Mouse (Mus musculus): ENCODE measurements at regions not wholly inside any gene's neighbourhood (a gene's known extent, or its start where the extent isn't known, plus 50 kb on each side); places are given as distances from the start of the nearest gene placed in this dataset.

DNA sequence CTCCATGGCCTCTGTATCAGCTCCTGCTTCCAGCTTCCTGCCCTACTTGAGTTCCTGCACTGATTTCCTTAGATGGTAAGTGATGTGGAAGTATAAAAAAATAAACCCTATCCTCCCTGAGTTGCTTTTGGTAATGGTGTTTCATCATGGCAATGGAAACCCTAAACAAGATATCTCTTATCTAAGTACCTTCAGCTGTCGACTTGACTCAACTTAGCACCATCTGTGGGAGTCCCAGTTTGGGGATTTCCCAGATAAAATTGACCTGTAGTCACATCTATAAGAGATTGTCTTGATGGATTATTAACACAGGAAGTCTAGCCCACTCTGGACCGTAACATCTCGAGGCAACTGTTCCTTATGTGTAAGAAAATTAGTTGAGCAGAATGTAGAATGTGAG lies 570.2 kb upstream of the Gm10306 start:
- ATAC-seq (ENCODE audit: low TSS enrichment): no peak

DNA sequence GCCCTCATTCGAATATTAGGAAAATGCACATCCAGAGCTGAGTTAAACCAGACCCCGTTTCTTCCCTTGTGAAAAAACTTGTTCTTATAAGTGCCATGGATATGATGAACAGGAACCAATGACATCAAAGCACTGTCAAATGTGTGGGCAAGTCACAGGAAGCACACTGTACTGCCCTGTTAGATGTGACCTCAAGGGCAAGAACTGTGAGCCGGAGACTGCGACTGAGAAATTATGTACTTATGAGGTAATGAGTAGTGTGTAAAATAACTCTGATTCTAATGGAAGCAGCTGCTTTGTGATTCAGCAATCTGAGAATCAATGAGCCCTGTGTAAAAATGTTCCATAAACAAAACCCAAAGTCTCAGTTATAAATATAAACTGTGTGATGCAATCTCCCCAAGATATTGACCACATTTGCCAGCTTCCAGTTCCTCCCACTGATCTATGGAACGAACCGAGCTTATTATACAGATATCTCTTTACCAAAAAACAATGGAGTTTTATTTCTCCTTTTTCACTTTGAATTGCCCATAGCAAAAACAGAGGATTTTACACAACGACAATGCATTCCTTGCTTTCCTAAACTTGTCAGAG lies 566.0 kb upstream of the Gm10306 start:
- ATAC-seq (ENCODE audit: low TSS enrichment): no peak

DNA sequence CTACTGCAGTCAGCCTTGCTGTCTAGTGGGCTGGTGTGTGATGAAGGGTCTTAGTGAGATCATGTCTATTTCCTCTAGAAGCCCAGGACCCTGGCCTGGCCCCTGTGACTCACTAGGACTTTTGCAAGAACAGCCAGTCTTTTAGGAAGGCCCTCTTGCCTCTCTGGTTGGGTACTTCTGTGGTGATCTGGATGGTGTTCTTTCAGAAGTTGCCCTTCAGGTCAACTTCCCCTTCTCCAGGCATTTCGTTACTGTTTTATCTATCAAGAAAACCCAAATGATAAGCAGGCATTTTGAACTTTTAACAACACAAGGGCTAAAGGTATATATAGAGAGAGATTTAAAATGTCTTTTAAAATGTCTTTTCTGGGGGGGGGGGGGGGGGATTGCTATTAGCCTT lies 550.5 kb upstream of the Gm10306 start:
- no peak for ATAC-seq (ENCODE audit: low TSS enrichment)

DNA sequence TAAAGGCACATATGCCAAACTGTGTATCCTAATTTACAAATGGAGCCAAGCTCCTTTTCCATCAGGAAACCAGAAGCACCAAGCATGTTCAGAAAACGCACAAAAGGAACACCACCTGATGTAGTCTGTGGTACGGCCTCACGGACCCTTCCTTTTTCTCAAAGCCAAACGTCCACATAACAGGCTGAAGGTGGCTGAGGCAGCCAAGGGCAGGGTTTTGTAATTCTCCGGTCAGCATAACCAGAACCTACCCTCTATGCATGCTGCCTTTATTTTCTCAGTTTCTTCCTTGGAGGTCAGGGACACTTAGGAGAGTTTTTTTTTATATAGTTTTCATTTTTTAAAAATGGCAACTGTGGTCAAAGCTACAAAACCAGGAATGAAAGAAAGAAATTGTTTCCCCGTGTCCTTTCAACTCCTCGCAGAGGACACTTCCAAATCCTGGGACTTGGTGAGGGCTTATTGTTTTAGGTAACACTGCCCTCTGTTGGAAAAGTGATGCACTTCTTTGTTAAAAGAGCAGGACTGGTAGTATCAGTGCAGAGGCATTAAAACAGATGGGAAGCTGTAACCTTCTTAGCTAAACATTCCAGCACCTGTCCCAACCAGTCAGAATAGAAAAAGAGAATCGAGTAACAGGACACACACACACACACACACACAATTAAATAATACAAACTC lies 549.1 kb upstream of the Gm10306 start:
- peak; percentile 99 for ATAC-seq (ENCODE audit: low TSS enrichment)

DNA sequence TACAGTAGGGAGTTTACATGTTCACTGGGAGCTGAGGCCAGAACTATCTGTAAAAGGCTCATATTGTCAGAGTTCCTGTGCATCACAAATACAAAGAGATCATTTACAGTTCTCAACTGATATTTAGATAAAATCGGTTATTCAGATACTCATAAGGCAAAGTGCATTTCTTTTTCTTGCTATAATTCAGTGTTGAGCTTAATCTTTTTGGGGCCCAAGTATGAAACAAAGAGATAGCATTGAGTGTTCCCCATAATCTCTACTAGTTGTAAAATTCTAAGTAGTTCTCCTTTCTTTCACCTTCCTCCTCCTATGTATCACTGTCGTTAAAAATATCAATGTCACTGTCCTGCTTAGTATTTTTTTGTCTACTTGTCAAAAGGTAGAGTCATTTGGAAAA lies 540.6 kb upstream of the Gm10306 start:
- no peak for ATAC-seq (ENCODE audit: low TSS enrichment)

DNA sequence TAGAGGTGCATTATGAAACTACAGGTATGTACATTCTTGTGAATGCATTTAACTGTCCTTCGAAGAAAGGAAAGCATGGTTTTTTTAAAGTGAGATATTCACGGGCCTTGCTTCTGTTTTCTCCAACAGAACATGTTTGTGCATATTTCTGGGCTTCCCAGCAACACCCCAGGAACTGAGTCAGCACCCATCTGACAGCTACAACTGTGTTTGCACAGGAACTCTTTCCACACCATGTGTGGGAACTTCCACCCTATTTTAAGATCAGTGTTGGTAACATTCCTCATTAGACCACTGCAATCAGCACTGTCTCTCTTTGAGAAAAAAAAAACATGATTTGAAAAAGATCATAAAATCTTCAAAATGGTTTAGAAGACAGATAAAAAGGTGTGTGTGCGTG lies 538.6 kb upstream of the Gm10306 start:
- ATAC-seq (ENCODE audit: low TSS enrichment): peak; percentile 99

DNA sequence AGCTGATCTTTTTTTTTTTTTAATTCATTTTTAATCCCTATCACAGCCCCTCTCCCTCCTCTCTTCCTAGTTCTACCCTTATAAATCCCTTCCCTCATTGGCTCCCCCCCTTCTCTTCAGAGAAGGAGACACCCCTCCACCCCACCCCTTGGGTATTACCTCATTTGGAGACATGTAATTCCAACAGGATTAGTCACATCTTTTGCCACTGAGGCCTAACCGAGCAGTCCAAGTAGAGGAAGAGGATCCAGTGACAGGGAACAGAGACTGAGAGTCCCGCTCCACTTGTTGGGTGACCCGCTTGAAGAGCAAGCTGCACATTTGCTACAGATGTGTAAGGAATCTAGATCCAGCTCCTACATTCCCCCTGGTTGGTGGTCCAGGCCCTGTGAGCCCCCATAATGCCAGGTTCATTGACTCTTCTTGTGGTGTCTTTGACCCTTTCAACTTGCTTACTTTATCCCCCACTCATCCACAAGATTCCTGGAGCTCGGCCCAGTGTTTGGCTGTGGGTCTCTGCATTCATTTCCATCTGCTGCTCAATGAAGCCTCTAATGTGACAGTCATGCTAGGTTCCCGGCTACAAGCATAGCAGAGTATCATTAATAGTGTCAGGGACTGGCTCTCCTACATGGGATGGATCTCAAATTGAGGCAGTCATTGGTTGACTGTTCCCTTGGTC lies 506.6 kb upstream of the Gm10306 start:
- no peak for ATAC-seq (ENCODE audit: low TSS enrichment)

DNA sequence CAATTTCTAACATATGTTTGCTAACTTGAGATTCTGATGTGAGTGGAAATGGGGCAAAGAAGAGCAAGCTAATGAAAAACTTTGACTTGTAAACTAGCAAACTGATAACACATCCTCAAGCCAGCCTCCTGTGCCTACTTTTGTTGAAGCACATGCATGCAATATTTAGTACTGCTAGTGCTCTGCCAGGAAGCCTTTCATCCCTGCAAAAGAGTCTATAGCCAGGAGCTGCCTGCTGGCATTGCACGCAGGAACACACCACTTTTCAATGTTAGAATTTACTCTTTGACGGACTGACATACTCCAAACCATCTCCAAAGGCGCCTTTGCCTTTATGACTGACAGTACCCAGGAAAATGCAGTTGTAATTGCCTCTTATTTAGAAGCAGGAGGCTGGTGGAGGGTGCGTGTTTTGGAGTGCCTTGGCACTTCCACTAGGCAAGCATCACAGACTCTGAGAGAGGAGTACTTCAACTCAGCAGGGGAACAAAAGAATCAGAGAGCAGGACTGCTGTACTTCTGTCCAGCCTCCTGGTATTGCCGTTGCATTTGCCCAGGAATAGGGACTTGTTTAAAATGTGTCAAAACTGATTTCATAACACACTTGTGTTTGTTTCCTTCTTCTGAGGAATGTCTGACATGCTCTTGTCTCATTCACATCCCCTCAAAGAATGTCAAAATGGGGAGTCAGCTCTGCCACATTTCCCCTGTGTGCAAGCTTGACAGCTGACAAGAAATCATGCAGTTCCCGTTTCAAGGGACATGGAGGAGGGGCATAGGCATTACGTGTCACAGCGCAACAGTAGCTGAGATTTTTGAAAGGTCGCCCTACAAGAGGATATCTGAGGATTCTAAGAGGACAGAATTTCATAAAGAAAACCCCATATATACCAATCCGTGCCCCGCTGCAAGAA lies 503.8 kb upstream of the Gm10306 start:
- peak; percentile 72 for ATAC-seq (ENCODE audit: low TSS enrichment)

DNA sequence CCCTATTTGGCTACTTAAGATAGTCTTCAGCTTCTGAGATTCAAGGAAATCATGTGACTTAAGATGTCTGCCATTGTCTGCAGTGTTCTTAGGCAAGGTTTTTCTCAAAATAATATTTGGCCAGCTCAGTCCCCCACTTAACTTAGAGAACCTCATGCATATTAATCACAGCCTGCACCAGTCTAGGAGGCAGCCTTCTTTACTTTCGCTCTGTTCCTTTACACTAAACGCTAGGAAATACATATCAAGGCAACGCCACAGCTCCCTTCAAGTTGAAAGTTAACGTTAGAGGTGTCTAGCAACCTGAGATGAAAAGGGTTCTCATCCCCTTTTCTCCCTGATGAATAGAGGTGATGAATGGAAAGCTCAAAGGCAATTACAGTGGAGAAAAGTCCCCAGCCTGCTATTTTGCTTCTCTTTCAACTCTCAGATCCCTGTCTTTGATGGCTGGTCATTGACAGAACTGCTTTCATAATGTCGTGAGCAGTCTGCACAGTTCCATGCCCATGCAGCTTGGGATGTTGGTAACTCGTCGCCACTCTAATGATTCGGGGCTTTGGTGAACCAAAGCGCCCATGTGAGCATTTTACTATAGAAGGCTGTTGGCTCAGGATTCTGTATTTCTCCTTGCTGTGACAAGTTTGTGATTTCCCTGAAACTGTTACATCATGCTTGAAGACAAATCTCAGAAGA lies 483.0 kb upstream of the Gm10306 start:
- peak; percentile 71 for ATAC-seq (ENCODE audit: low TSS enrichment)

DNA sequence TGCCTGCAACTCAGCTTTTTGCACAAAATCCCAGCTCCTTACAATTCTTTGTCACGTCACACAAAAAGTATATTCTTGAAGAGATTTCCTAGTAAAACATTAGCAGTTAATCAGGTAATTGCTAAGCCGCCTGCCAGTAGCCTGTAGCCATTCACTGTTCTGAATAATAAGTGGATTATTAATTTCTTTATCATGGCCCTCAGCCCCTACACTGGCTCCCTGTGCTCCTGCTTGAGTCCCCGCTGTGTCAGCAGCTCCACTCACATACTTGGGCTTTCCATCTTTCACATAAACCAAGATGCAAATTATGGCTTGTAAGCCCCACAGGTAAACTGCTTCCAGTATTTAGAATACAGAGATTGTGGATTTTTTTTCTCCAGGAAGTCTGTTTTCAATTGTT lies 473.5 kb upstream of the Gm10306 start:
- ATAC-seq (ENCODE audit: low TSS enrichment): no peak

DNA sequence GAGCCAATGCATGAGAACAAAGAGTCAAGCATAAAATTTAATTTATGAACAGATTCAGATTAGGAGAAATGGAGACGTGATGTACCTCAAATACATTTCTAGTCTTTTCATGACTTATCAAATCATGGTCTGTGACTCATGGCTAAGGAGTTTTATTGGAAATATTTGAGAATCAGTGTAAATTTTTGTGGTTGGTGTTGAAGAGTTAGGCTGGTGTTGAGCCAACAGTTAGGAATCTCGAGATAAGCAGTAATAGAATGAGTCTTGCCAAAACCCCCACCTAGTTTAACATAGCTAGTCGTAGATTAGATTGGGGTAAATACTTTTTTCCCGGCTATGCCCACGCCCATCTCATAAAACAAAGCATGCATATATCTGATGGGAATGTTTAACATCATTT lies 462.0 kb upstream of the Gm10306 start:
- ATAC-seq (ENCODE audit: low TSS enrichment): no peak

DNA sequence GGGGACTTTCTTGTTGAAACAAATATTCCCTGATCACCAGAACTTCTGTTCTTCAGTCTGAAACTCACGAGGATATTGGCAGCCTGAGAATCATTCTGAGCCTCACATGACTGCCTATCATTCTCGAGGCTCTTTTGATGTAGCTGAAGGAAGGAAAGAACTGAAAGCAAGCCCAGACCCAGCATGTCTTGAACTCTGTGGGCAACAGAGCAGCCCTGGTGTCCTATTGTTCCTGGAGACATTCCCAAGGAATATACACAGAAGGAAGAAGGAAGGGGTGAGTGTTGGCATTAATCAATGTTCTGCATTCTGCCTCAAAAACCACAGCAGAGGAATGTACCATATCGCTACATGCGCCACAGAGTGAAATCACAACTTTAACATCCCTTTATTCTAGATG lies 449.4 kb upstream of the Gm10306 start:
- ATAC-seq (ENCODE audit: low TSS enrichment): no peak

DNA sequence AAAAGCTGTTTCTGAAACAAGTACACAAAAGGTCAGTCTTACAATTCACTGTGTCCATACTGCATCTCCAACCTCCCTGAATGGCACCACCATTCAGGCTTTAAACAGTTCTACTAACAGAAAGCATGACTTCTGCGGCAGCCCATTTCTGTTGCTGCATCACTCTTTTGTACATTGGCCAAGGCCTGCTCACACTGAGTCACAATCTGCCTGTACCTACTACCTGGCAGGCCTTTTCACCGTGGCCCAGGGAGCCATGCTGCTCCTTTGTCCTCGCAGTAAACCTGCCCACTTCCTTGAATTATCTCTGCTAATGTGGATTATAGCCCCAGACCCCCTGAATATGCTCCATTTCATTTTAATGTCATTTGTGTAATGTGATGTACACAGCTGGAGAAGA lies 439.5 kb upstream of the Gm10306 start:
- ATAC-seq (ENCODE audit: low TSS enrichment): no peak

DNA sequence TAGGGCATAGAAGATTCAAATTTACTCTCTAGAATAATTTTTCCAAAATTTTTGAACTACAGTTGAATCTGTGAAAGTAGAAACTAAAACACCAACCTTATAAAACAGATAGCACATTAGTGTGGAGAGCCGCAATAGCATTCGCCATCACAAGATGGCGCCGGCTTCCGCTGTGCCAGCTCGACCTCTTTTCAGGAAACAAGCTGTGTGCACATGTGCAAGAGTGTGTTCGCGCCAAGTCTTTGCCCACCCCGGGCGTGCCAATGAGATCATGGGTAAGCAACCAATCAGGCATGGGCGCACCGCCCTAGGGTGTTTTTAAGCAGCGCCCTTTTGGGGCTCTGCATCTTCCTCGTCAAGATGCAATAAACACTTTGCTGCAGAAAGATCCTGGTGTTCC lies 432.2 kb upstream of the Gm10306 start:
- no peak for ATAC-seq (ENCODE audit: low TSS enrichment)

DNA sequence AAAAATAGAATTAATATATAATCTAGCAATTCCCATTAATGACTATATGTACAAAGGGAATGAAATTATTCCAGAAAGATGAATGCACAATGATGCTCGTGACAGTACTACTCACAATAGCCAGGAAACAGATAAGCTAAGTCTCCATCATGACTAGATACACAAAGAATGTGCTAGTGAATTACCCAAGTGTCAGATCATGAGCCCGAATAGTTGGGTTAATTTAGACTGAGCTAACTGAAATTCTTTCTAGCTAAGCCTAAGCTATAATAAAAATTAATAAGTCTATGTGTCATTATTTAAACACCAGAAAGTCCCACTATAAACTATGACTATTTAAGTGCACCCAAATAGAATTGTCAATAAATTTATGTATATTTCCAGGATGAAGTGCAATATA lies 418.4 kb upstream of the Gm10306 start:
- no peak for ATAC-seq (ENCODE audit: low TSS enrichment)

DNA sequence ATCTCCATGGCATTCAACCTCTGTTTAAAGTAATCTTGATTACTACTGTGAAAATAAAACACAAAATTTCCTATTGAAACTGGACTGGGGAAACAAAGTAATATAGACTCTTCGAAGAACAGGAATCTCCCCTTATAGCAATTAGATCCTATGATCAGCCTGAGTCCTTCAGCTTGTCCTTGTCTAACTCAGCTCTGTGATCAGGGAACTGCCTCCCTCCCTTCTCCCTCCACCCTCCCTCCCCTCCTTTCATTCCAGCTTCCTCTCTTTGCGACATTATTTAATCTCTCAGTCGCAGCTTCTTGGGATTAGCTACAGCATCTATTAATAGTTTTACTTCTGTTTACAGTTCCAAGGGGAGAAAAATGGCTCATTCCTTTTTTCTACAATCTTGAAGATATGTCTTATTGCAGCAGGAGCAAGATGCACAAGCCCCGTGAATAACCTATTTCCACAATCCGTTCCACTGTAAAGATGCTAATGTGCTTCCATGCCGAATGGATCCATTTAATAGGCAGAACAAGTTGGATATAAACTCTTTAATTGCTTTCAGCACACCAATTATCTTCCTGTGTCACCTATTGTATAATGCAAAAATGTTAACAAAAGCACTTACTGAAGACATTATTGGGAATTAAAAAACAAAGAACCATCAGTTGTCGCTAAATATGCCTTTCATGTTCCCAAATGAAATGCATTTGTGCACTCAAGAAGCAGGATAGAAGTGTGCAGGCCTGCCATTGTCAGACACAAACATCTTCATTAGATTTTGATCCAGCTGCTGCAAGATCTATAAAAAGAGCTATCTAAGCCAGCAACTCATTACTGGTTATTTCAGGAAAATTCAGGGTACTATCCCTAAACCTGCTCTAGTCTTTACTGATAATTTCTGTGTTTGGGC lies 411.2 kb upstream of the Gm10306 start:
- ATAC-seq (ENCODE audit: low TSS enrichment): no peak

DNA sequence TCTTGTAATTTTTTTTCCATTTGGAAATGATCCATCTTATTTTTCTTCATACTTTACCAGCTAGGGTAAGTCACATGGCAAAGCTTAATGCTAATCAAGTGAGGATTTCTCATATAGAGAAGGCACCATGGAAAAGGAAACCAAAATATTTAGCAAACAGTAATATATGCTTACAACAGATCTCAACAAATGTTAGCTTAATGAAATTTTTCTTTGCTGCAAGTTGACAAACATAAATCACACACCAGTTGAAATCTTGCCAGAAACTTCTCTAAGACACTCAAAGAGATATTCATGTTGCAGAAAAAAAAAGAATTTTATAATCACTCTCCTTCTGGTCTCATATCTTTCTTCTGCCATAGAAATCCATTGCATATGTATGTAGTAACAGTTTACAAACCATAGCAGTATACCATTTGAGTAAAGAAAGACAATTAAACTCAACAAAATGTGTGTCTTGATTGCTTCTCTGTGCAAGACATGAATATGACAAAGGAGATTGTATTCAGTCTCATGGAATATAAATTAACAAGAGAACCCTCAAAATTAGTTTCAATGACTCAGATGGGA lies 408.3 kb upstream of the Gm10306 start:
- no peak for ATAC-seq (ENCODE audit: low TSS enrichment)

DNA sequence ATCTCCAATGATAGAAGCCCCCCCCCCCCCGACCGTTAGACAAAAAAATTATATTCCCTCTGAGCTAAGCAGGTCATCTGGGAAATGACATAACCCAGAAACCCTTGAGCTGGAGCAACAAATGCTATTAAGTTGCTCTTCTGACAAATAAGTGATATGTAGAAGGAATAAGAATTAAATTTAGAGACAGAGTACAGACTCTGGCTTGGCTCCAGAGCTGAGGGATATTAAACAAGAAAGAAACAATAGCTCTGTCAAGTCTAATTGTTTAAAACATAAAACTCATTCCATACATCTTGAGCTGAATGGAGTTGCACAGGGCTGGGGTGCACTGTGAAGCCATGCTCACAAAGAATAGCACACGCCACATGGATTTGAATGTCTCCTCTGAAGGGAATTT lies 407.3 kb upstream of the Gm10306 start:
- ATAC-seq (ENCODE audit: low TSS enrichment): no peak

DNA sequence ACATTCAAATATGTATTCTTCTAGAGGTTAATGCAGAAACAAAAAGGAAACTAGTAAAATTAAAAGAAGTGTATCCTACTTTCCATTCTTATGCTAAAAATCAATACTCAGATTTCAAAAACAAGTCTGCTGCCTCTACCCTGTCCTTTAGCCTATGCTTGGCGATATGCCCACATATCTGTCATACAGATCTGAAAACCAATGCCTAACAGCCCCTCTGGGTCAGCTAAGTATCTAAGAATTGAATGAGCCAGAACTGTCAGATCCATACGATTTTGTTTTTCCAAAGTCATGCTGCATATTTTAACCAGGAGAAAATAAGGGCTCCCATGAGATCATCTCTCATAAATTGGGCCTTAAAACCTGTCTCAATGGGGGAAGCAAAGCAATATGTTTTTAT lies 395.7 kb upstream of the Gm10306 start:
- ATAC-seq (ENCODE audit: low TSS enrichment): no peak

DNA sequence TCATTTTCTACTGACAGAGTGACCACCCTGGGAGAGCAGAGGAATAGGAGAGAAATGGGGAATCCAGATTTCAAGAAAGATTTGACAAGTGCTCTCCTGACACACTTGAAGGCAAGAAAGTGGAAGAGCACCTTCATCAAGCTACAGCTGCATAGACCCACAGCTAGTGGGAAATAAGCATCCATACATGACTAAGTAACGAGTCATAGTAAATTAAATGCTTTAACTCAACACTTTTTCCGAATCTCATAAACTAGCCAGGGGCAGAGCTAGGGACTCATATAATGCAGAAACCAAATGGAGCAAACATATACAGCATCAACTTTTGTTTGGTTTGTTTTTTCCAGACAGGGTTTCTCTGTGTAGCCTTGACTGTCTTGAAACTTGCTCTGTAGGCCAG lies 383.2 kb upstream of the Gm10306 start:
- ATAC-seq (ENCODE audit: low TSS enrichment): no peak
